Mouse (Mus musculus): ENCODE data around the gene Cyp4f39.

- no peak for TF ChIP-seq TCF12 (IDR thresholded peaks at IDR 0.05; ENCODE audit: low read depth, low read length)
- no peak for TF ChIP-seq RAD21 (IDR thresholded peaks at IDR 0.05; ENCODE audit: low read depth, low read length)
- no peak for TF ChIP-seq POLR2A (IDR thresholded peaks at IDR 0.05; ENCODE audit: low read depth, low read length)
- TF ChIP-seq USF1 (IDR thresholded peaks at IDR 0.05; ENCODE audit: low read depth, low read length): no peak
Observed at GRCm38 (mm10) chr17:32443245-32443644, 9.3 kb upstream of the Cyp4f39 start.
